Comparison of ENCODE assay signal across 8 mouse cellular contexts in genomic region chr1:72211701-72212699, GRCm38 (mm10). TPM values are rescaled to one million over a fixed set of nuclear protein-coding genes. Genes with fewer than 3 reads are reported as not detected.
DNase-seq lines count a peak whose midpoint lies in the region; ATAC-seq and TF ChIP-seq lines count a peak whose summit lies in the region.

Gene Mreg, minus strand, starts transcription at chr1:72212307.

- no peak for TF ChIP-seq CTCF in E14TG2a.4 (conservative IDR thresholded peaks at IDR 0.05; ENCODE audit: low read length)

- no peaks in the 10 kb centered on the region for H3K27me3 ChIP-seq in E14TG2a.4 (ENCODE audit: insufficient read depth, low read length)
- H3K27me3 ChIP-seq in forebrain, embryonic 15.5 days: no peaks in the 10 kb centered on the region; the same call in 1 of the 2 replicates

- peaks cover 86% of the 10 kb centered on the region for H3K4me1 ChIP-seq in E14TG2a.4 (replicated peaks; ENCODE audit: low read depth, low read length)
- H3K4me1 ChIP-seq in forebrain, embryonic 15.5 days: peaks cover 13% of the 10 kb centered on the region

- peak; percentile 24 for DNase-seq in c-Kit-positive CD71-positive TER-119-negative erythroid progenitor cells, embryonic 14.5 days (ENCODE audit: low read depth)
- peak; percentile 69 to 75 for DNase-seq in heart, postnatal 36 days
- peak; percentile 57 to 67 for DNase-seq in layer of hippocampus, postnatal 10 days (ENCODE audit: low spot score in 2 of 2)
- peak; percentile 71 for DNase-seq in lung, postnatal 14 days
- peak; percentile 79 for DNase-seq in retina, adult 2 months (ENCODE audit: low read depth, low spot score)
- peak; percentile 65 for DNase-seq in urinary bladder, postnatal 25 days (ENCODE audit: low spot score)

- intact Hi-C loops in heart, postnatal 36 days (cut with DNase I): no loop called here

- H3K9me3 ChIP-seq in E14TG2a.4 (ENCODE audit: low read length): no peaks in the 10 kb centered on the region
- H3K9me3 ChIP-seq in forebrain, embryonic 15.5 days: no peaks in the 10 kb centered on the region

- peak; percentile 79 for ATAC-seq in forebrain, embryonic 15.5 days (replicated peaks)

- under 1% methylated on average over 85 of the region's 89 CpGs for WGBS in forebrain, embryonic 15.5 days

- no peak within 1 kb of the TSS for H3K27ac ChIP-seq in forebrain, embryonic 15.5 days (replicated peaks)

- peak within 1 kb of the TSS; percentile 99 for H3K4me2 ChIP-seq in forebrain, embryonic 15.5 days (replicated peaks)

- H3K4me3 ChIP-seq in E14TG2a.4 (replicated peaks; ENCODE audit: low read length): peak within 1 kb of the TSS; percentile 96
- H3K4me3 ChIP-seq in forebrain, embryonic 15.5 days: peak within 1 kb of the TSS; percentile 85

- H3K9ac ChIP-seq in forebrain, embryonic 15.5 days (replicated peaks): peak within 1 kb of the TSS; percentile 69

- H3K36me3 ChIP-seq in E14TG2a.4 (ENCODE audit: insufficient read depth, low read length): peaks cover 35% of the 10 kb centered on the region
- no peaks in the 10 kb centered on the region for H3K36me3 ChIP-seq in forebrain, embryonic 15.5 days

RNA-seq across cellular contexts. Expression of gene Mreg, which starts in this region (rescaled TPM):
- 0.94 and 1.4 TPM in 2 replicates for polyA plus RNA-seq in forebrain, embryonic 15.5 days (2015; fragmentation: Nextera tagmentation; extraction: Ambion mirVana)
- 10 to 100 TPM; 34.5 to 35.5 TPM for total RNA-seq in heart, postnatal 36 days (2021)
- 1 to 10 TPM; 1.3 to 1.7 TPM for total RNA-seq in layer of hippocampus, postnatal 10 days (2021)

Comparison
In these comparisons a context has a peak if more than half of its experiments do, and no peak if none do; other contexts are left out.
1. RNA of gene Mreg (total RNA-seq): 34.5 to 35.5 TPM in heart, postnatal 36 days; 1.3 to 1.7 TPM in layer of hippocampus, postnatal 10 days; every median in the first group is over 10 times any median in the second.
2. DNase-seq: peak in every context shown above with its lines; median percentile 79 in retina, adult 2 months; 72 in heart, postnatal 36 days; 71 in lung, postnatal 14 days; 65 in urinary bladder, postnatal 25 days; 62 in layer of hippocampus, postnatal 10 days; 24 in c-Kit-positive CD71-positive TER-119-negative erythroid progenitor cells, embryonic 14.5 days.